Mouse (Mus musculus) embryonic facial prominence, embryonic 15.5 days (tissue): ENCODE data around the gene Sema6c. TPM values are rescaled to one million over a fixed set of nuclear protein-coding genes. Genes with fewer than 3 reads are reported as not detected.
"Not testable (repeated sequence)": the region's sequence is repeated elsewhere in the genome, so short reads cannot be mapped to it uniquely, and the experiment has no call there.

Source experiments
- ATAC-seq: fragments of 200-750 bp; cut with Nextera tagmentation; 2 replicates; pipeline ENCODE4 v1.8.0; 2017; ENCODE audit warnings: low read depth, moderate TSS enrichment; ENCODE audit not compliant: insufficient number of reproducible peaks, low FRiP score, low TSS enrichment
- H3K27ac ChIP-seq: fragments of 300-500 bp; sonication (generic); replicated peaks from 2 replicates; pipeline ENCODE4 v1.5.1; 2015; ENCODE audit warnings: mild to moderate bottlenecking, inconsistent platforms
- H3K27me3 ChIP-seq: fragments of 300-500 bp; sonication (generic); 2 replicates; pipeline ENCODE4 v1.6.1; 2015; ENCODE audit warnings: inconsistent platforms
- H3K36me3 ChIP-seq: fragments of 300-500 bp; sonication (generic); 2 replicates; pipeline ENCODE4 v1.6.1; 2015; ENCODE audit warnings: mild to moderate bottlenecking, inconsistent platforms
- H3K4me1 ChIP-seq: fragments of 300-500 bp; sonication (generic); 2 replicates; pipeline ENCODE4 v1.6.1; 2015; ENCODE audit warnings: inconsistent platforms
- H3K4me2 ChIP-seq: fragments of 300-500 bp; sonication (generic); replicated peaks from 2 replicates; pipeline ENCODE4 v1.6.1; 2015; ENCODE audit warnings: mild to moderate bottlenecking, inconsistent platforms
- H3K4me3 ChIP-seq: fragments of 300-500 bp; sonication (generic); replicated peaks from 2 replicates; pipeline ENCODE4 v1.5.1; 2015; ENCODE audit warnings: mild to moderate bottlenecking, inconsistent platforms
- H3K9ac ChIP-seq: fragments of 300-500 bp; sonication (generic); 2 replicates; pipeline ENCODE4 v1.6.1; 2015; ENCODE audit warnings: inconsistent platforms
- H3K9me3 ChIP-seq: fragments of 300-500 bp; sonication (generic); replicated peaks from 2 replicates; pipeline ENCODE4 v1.6.1; 2016; ENCODE audit warnings: inconsistent platforms
- WGBS: fragments of 180-500 bp; shearing (Covaris S2); methylation state at CpG from one replicate; pipeline ENCODE4 v1.1.7; 2015; 5-methylcytosine and 5-hydroxymethylcytosine counted together
- polyA plus RNA-seq: library from polyadenylated mRNA; unstranded; fragments of >200 nt; fragmentation: Nextera tagmentation; extraction: Ambion mirVana; gene quantifications from 2 replicates; pipeline ENCODE4 v1.2.1, GENCODE M21; 2015

The Sema6c gene
- polyA plus RNA-seq, 1 experiment from 2014 or later, result 13.1 TPM

GRCm38 (mm10) chr3:95194721-95195135 lies 34.5 kb downstream of the Sema6c start:
- Histone ChIP-seq H3K4me3 (no peak overlapping the region), H3K4me1 (peaks cover 6% of the 10 kb centered on the region), H3K9ac (no peak overlapping the region), H3K9me3 (no peaks in the 10 kb centered on the region), H3K27me3 (no peaks in the 10 kb centered on the region), H3K4me2 (no peak overlapping the region), H3K36me3 (peaks cover 66% of the 10 kb centered on the region), H3K27ac (peak overlapping the region; percentile 13)
- peak; percentile 80 for ATAC-seq
- WGBS, result 43% methylated on average over 6 of the region's 6 CpGs

DNA sequence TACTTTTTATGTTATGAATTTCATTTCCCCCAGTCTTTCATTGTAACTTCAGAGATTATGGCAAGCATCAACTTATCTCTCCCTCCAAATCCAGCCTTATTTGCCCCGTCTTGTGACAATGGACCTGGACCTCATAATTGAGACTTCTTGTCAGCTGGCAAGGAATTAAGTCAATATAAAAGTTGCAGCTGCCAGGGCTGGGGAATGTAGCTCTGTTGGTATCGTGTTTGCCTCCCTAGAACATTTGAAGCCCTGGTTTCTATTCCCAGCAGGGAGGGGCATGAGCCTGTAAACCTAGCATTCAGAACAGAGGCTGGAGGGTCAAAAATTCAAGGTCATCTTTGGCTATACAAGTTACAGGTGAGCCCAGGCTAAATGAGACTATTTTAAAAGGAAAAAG lies 35.5 kb downstream of the Sema6c start:
- H3K36me3 ChIP-seq, result peaks cover 64% of the 10 kb centered on the region
- no peak for ATAC-seq
- H3K27ac ChIP-seq, result no peak overlapping the region
- H3K4me3 ChIP-seq, result no peak overlapping the region
- no peak overlapping the region for H3K4me2 ChIP-seq
- peaks cover 6% of the 10 kb centered on the region for H3K4me1 ChIP-seq
- H3K27me3 ChIP-seq, result no peaks in the 10 kb centered on the region
- H3K9me3 ChIP-seq, result no peaks in the 10 kb centered on the region
- WGBS, result 75% methylated on average over 2 of the region's 2 CpGs
- no peak overlapping the region for H3K9ac ChIP-seq

GRCm38 (mm10) chr3:95199101-95199500 lies 38.8 kb downstream of the Sema6c start:
- Histone ChIP-seq H3K27me3 (no peaks in the 10 kb centered on the region), H3K36me3 (peaks cover 77% of the 10 kb centered on the region), H3K27ac (no peak overlapping the region), H3K4me2 (no peak overlapping the region), H3K9ac (no peak overlapping the region), H3K9me3 (no peaks in the 10 kb centered on the region), H3K4me1 (peaks cover 9% of the 10 kb centered on the region), H3K4me3 (no peak overlapping the region)
- ATAC-seq, result no peak
- 66% methylated on average over 1 of the region's 1 CpGs for WGBS

GRCm38 (mm10) chr3:95200132-95200531 lies 39.9 kb downstream of the Sema6c start:
- peaks cover 75% of the 10 kb centered on the region for H3K36me3 ChIP-seq
- 0 out of 2 replicates have a peak, but pooled peaks cover 2% of the 10 kb centered on the region for H3K4me1 ChIP-seq
- H3K4me3 ChIP-seq, result no peak overlapping the region
- 68% methylated on average over 7 of the region's 7 CpGs for WGBS
- no peak overlapping the region for H3K9ac ChIP-seq
- H3K27ac ChIP-seq, result peak overlapping the region; percentile 65
- H3K27me3 ChIP-seq, result no peaks in the 10 kb centered on the region
- no peaks in the 10 kb centered on the region for H3K9me3 ChIP-seq
- H3K4me2 ChIP-seq, result no peak overlapping the region
- no peak for ATAC-seq

DNA sequence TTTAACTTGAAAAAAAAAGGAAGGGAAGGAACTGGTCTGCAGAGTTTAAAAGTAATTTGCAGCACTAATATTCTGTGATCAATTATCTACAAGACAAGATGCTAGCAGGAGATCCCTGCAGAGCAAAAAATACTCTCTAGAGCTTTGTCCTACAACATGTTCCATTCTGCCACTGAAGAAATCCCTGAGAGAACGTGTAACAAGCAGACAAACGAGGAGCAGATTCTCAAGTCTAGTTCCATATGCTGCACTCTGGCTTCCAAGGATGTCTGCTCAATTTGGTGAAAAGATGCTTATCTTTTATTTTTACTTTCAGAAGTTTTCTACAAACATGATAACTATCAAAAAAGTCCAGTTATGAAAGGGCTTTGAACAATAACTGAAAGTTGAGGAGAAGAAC lies 40.3 kb downstream of the Sema6c start:
- Histone ChIP-seq H3K4me1 (0 out of 2 replicates have a peak, but pooled peaks cover 2% of the 10 kb centered on the region), H3K27ac (peak overlapping the region; percentile 65), H3K27me3 (no peaks in the 10 kb centered on the region), H3K9ac (no peak overlapping the region), H3K4me3 (no peak overlapping the region), H3K4me2 (no peak overlapping the region), H3K9me3 (no peaks in the 10 kb centered on the region), H3K36me3 (peaks cover 78% of the 10 kb centered on the region)
- 29% methylated on average over 2 of the region's 2 CpGs for WGBS
- no peak for ATAC-seq

GRCm38 (mm10) chr3:95203880-95204279 lies 43.6 kb downstream of the Sema6c start:
- H3K27me3 ChIP-seq, result no peaks in the 10 kb centered on the region
- 90% methylated on average over 6 of the region's 6 CpGs for WGBS
- no peaks in the 10 kb centered on the region for H3K9me3 ChIP-seq
- no peak overlapping the region for H3K27ac ChIP-seq
- H3K4me1 ChIP-seq, result 0 out of 2 replicates have a peak, but pooled peaks cover 2% of the 10 kb centered on the region
- H3K4me2 ChIP-seq, result no peak overlapping the region
- H3K9ac ChIP-seq, result no peak overlapping the region
- peaks cover 71% of the 10 kb centered on the region for H3K36me3 ChIP-seq
- H3K4me3 ChIP-seq, result no peak overlapping the region
- no peak for ATAC-seq

GRCm38 (mm10) chr3:95208286-95208685 lies 48.0 kb downstream of the Sema6c start:
- Histone ChIP-seq H3K36me3 (peaks cover 37% of the 10 kb centered on the region), H3K27ac (no peak overlapping the region), H3K4me1 (no peaks in the 10 kb centered on the region), H3K27me3 (no peaks in the 10 kb centered on the region), H3K4me3 (no peak overlapping the region), H3K9me3 (no peaks in the 10 kb centered on the region), H3K9ac (no peak overlapping the region), H3K4me2 (no peak overlapping the region)
- WGBS, result 76% methylated on average over 4 of the region's 4 CpGs
- ATAC-seq, result no peak

GRCm38 (mm10) chr3:95210585-95210984 lies 50.3 kb downstream of the Sema6c start:
- H3K4me2 ChIP-seq, result no peak overlapping the region
- WGBS, result 61% methylated on average over 2 of the region's 2 CpGs
- no peaks in the 10 kb centered on the region for H3K27me3 ChIP-seq
- H3K9me3 ChIP-seq, result no peaks in the 10 kb centered on the region
- no peak overlapping the region for H3K27ac ChIP-seq
- no peak overlapping the region for H3K9ac ChIP-seq
- H3K4me3 ChIP-seq, result no peak overlapping the region
- peaks cover 33% of the 10 kb centered on the region for H3K36me3 ChIP-seq
- no peak for ATAC-seq
- H3K4me1 ChIP-seq, result no peaks in the 10 kb centered on the region

DNA sequence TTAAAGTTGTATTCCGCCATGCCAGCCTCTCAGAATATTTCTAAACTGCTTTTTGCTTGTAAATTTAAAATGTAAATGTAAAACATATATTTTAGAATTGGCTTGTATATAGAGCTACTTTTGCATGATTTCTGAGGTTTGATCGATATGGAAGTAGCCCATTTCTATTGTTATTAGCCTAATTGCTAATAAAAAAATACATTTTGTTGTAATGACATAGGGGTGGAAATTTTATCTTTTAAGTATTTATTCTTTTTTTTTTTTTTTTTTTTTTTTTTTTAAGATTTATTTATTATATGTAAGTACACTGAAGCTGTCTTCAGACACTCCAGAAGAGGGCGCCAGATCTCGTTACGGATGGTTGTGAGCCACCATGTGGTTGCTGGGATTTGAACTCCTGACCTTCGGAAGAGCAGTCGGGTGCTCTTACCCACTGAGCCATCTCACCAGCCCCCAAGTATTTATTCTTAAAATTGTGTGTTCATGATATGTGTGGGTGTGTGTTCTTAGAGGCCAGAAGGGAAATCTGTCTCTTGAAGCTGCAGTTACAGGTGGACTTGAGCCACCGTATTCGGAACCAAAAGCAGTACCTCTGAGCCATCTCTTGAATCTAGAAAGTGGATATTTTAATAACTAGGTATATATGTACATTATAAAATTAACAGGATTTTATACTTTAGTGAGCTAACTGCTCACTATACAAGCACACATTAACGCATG lies 52.8 kb downstream of the Sema6c start:
- not testable (repeated sequence) for H3K9ac ChIP-seq, H3K4me3 ChIP-seq, H3K4me2 ChIP-seq, H3K9me3 ChIP-seq, ATAC-seq, H3K4me1 ChIP-seq, H3K27me3 ChIP-seq, H3K27ac ChIP-seq
- peaks cover 18% of the 10 kb centered on the region for H3K36me3 ChIP-seq
- 94% methylated on average over 7 of the region's 10 CpGs for WGBS

GRCm38 (mm10) chr3:95213609-95213975 lies 53.3 kb downstream of the Sema6c start:
- WGBS, result 91% methylated on average over 1 of the region's 1 CpGs
- no peaks in the 10 kb centered on the region for H3K9me3 ChIP-seq
- no peak overlapping the region for H3K4me3 ChIP-seq
- no peak for ATAC-seq
- H3K4me1 ChIP-seq, result peaks cover 12% of the 10 kb centered on the region
- no peak overlapping the region for H3K9ac ChIP-seq
- H3K4me2 ChIP-seq, result no peak overlapping the region
- peaks cover 14% of the 10 kb centered on the region for H3K36me3 ChIP-seq
- no peaks in the 10 kb centered on the region for H3K27me3 ChIP-seq
- H3K27ac ChIP-seq, result no peak overlapping the region

- ATAC-seq, result peak; percentile 49; the same call in 1 of the 2 replicates
- WGBS, result 12% methylated on average over 4 of the region's 4 CpGs
- peaks cover 12% of the 10 kb centered on the region for H3K4me1 ChIP-seq
- peak overlapping the region; percentile 100 for H3K27ac ChIP-seq
- H3K4me3 ChIP-seq, result peak overlapping the region; percentile 76
- peak overlapping the region; percentile 92 for H3K9ac ChIP-seq
- H3K36me3 ChIP-seq, result peaks cover 36% of the 10 kb centered on the region
- H3K4me2 ChIP-seq, result peak overlapping the region; percentile 53
- H3K9me3 ChIP-seq, result no peaks in the 10 kb centered on the region
- no peaks in the 10 kb centered on the region for H3K27me3 ChIP-seq
Measured at GRCm38 (mm10) chr3:95216655-95217254, 56.5 kb downstream of the Sema6c start.
